Mouse (Mus musculus) liver, adult 2 months (tissue): ENCODE data around the gene Plce1.

Experiments
- CTCF ChIP-seq: fragments of 200-500 bp; IDR thresholded peaks from 2 replicates; pipeline ENCODE4 v1.5.1; 2011; ENCODE audit warnings: low read depth, low read length, control low read depth
- POLR2A ChIP-seq: fragments of 200-500 bp; IDR thresholded peaks from 2 replicates; pipeline ENCODE4 v1.6.1; 2011; ENCODE audit warnings: low read length, control low read depth; ENCODE audit not compliant: insufficient read depth; ENCODE audit errors: extremely low read depth

DNA sequence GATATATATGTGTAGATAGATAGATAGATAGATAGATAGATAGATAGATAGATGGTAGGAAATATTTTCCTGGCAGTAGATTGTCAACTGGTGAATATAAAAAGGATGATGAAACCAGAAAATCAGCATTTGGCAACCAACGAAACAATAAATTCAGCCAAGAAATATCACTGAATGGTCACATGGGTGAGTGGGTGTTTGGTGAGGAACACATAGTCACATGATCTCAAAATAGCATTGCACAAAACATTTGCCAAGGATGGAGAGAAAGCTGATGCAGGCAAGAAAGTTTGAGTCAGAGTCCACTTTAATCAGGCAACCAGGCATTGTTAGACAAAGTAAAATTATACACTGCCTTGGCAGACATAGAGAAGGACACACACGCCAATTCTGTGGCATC lies 47.5 kb upstream of the Plce1 start:
- TF ChIP-seq CTCF, result no peak
- no peak for TF ChIP-seq POLR2A
